Comparison of ENCODE assay signal across 8 mouse cellular contexts in the genomic region with DNA sequence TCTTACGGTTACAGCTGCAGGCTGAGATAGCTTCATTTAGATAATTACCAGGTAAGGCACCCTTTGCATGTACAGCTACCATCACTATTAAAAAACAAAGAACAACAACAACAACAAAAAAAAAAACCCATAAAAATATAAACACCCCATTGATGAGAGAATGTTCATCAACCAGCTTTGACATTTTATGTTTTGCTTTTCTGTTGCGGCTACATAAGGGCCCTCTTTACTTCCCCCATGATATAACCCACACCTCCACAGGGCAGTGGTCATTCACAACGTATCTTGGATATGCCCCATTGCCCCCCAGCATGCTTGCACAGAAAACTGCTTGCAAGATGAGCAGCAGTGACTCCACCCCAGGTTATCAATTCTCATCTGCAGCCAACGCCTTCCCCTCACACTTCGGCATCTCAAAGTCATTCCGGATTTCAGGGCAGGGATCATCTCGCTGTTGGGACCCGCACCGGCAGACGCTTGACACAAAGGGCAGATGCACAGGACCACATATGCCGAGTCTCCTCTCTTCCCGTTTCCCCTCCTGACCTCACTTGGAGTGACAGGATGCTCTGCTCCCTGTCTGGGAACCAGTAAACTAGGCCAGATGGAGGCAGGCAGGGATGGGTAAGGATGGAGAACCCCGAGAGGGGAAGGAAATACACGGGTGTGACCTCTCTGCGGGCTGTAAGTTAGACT.
DNase-seq lines count a peak whose midpoint lies in the region; ATAC-seq and TF ChIP-seq lines count a peak whose summit lies in the region.

No protein-coding gene starts in this region.

- 39% methylated on average over 15 of the region's 15 CpGs for WGBS in heart, embryonic 10.5 days
- WGBS in forebrain, embryonic 16.5 days, result 46% methylated on average over 15 of the region's 15 CpGs
- WGBS in liver, postnatal 0 days (ENCODE audit: insufficient replicate concordance), result 44% methylated on average over 15 of the region's 15 CpGs
- WGBS in stomach, postnatal 0 days, result 61% methylated on average over 15 of the region's 15 CpGs

- peaks cover 34% of the 10 kb centered on the region for H3K4me1 ChIP-seq in heart, embryonic 10.5 days
- peaks cover 45% of the 10 kb centered on the region for H3K4me1 ChIP-seq in forebrain, embryonic 16.5 days (replicated peaks; ENCODE audit: control insufficient read depth, insufficient read depth, low read length)
- peaks cover 23% of the 10 kb centered on the region for H3K4me1 ChIP-seq in liver, postnatal 0 days (ENCODE audit: insufficient read depth)
- no peaks in the 10 kb centered on the region for H3K4me1 ChIP-seq in stomach, postnatal 0 days (replicated peaks; ENCODE audit: control insufficient read depth, insufficient read depth)

- no peaks in the 10 kb centered on the region for H3K36me3 ChIP-seq in heart, embryonic 10.5 days
- no peaks in the 10 kb centered on the region for H3K36me3 ChIP-seq in forebrain, embryonic 16.5 days (ENCODE audit: control insufficient read depth, insufficient read depth)
- H3K36me3 ChIP-seq in liver, postnatal 0 days (replicated peaks; ENCODE audit: insufficient read depth, low read length), result no peaks in the 10 kb centered on the region
- H3K36me3 ChIP-seq in stomach, postnatal 0 days (ENCODE audit: control insufficient read depth, insufficient read depth, low read length), result no peaks in the 10 kb centered on the region

- H3K27ac ChIP-seq in heart, embryonic 10.5 days, result peak overlapping the region; percentile 47; the same call in 1 of the 2 replicates
- H3K27ac ChIP-seq in forebrain, embryonic 16.5 days (ENCODE audit: low read length), result peak overlapping the region; percentile 16
- H3K27ac ChIP-seq in liver, postnatal 0 days (ENCODE audit: low read depth), result 0 out of 2 replicates have a peak overlapping the region, but pooled peaks have one; percentile 57
- no peak overlapping the region for H3K27ac ChIP-seq in stomach, postnatal 0 days (replicated peaks)

- H3K4me3 ChIP-seq in heart, embryonic 10.5 days, result 0 out of 2 replicates have a peak overlapping the region, but pooled peaks have one; percentile 18
- peak overlapping the region; percentile 29 for H3K4me3 ChIP-seq in forebrain, embryonic 16.5 days (replicated peaks; ENCODE audit: low read length)
- peak overlapping the region; percentile 13; the same call in 1 of the 2 replicates for H3K4me3 ChIP-seq in liver, postnatal 0 days (ENCODE audit: low read depth, low read length)
- H3K4me3 ChIP-seq in stomach, postnatal 0 days (ENCODE audit: low read depth, low read length), result no peak overlapping the region

- no peak for TF ChIP-seq CTCF in liver, postnatal 0 days (IDR thresholded peaks at IDR 0.05; ENCODE audit: low read depth)
- no peak for TF ChIP-seq CTCF in stomach, postnatal 0 days (IDR thresholded peaks at IDR 0.05; ENCODE audit: low read depth)

- H3K27me3 ChIP-seq in heart, embryonic 10.5 days (ENCODE audit: insufficient read depth, poor library complexity, severe bottlenecking), result peaks cover 10% of the 10 kb centered on the region; the same call in 1 of the 2 replicates
- H3K27me3 ChIP-seq in forebrain, embryonic 16.5 days (replicated peaks; ENCODE audit: control insufficient read depth, insufficient read depth, low read length), result no peaks in the 10 kb centered on the region
- H3K27me3 ChIP-seq in liver, postnatal 0 days (ENCODE audit: insufficient read depth, low read length), result peaks cover 5% of the 10 kb centered on the region; the same call in 1 of the 2 replicates
- no peaks in the 10 kb centered on the region for H3K27me3 ChIP-seq in stomach, postnatal 0 days (ENCODE audit: control insufficient read depth, insufficient read depth, low read length)

- 0 out of 2 replicates have a peak overlapping the region, but pooled peaks have one; percentile 46 for H3K9ac ChIP-seq in forebrain, embryonic 16.5 days (replicated peaks; ENCODE audit: low read depth, low read length)
- no peak overlapping the region for H3K9ac ChIP-seq in liver, postnatal 0 days (replicated peaks)
- H3K9ac ChIP-seq in stomach, postnatal 0 days (ENCODE audit: low read length), result no peak overlapping the region

- no peaks in the 10 kb centered on the region for H3K9me3 ChIP-seq in heart, embryonic 10.5 days
- no peaks in the 10 kb centered on the region for H3K9me3 ChIP-seq in forebrain, embryonic 16.5 days (ENCODE audit: control insufficient read depth, low read length)
- H3K9me3 ChIP-seq in liver, postnatal 0 days (ENCODE audit: low read length), result no peaks in the 10 kb centered on the region
- H3K9me3 ChIP-seq in stomach, postnatal 0 days (ENCODE audit: control insufficient read depth, low read length), result no peaks in the 10 kb centered on the region

- peak; percentile 22; the same call in 1 of the 2 replicates for TF ChIP-seq EP300 in liver, postnatal 0 days (IDR thresholded peaks at IDR 0.05; ENCODE audit: low read depth)
- TF ChIP-seq EP300 in stomach, postnatal 0 days (optimal IDR thresholded peaks at IDR 0.05), result no peak

- peak overlapping the region; percentile 44 for H3K4me2 ChIP-seq in forebrain, embryonic 16.5 days (ENCODE audit: low read length)
- peak overlapping the region; percentile 64 for H3K4me2 ChIP-seq in liver, postnatal 0 days (ENCODE audit: low read depth, low read length)
- H3K4me2 ChIP-seq in stomach, postnatal 0 days (replicated peaks; ENCODE audit: low read depth), result no peak overlapping the region

- ATAC-seq in forebrain, embryonic 16.5 days, result 0 out of 2 replicates have a peak, but pooled peaks have one; percentile 5
- ATAC-seq in liver, postnatal 0 days, result no peak
- ATAC-seq in stomach, postnatal 0 days (ENCODE audit: low FRiP score, low TSS enrichment), result no peak
- ATAC-seq in monocyte, adult 5-6 weeks (replicated peaks; ENCODE audit: insufficient number of reproducible peaks, low FRiP score, low TSS enrichment, poor library complexity, severe bottlenecking), result no peak

- DNase-seq in heart, embryonic 10.5 days (ENCODE audit: low spot score), result no peak
- DNase-seq in heart, adult 11 months, result no peak
- DNase-seq in MN1 (ENCODE audit: low spot score), result peak; percentile 10
- DNase-seq in liver, postnatal 0 days, result peak; percentile 29
- DNase-seq in stomach, postnatal 0 days (ENCODE audit: low spot score), result no peak
- DNase-seq in ovary, adult 18-20 months (ENCODE audit: low spot score), result no peak

Comparison
In these comparisons a context has a peak if more than half of its experiments do, and no peak if none do; other contexts are left out.
1. DNase-seq: peak in MN1 (single experiment) and liver, postnatal 0 days (single experiment); none in heart, embryonic 10.5 days (single experiment), heart, adult 11 months (single experiment), stomach, postnatal 0 days (single experiment) and ovary, adult 18-20 months (single experiment).